Mouse (Mus musculus) myocyte (in vitro differentiated cells): ENCODE data around the gene Sfxn2. TPM values are rescaled to one million over a fixed set of nuclear protein-coding genes. Genes with fewer than 3 reads are reported as not detected.
A peak's percentile ranks its signal among the peaks of the same experiment; 100 is the strongest.

Experiments
- H3K27me3 ChIP-seq: one replicate; pipeline ENCODE4 v1.6.1; 2011; ENCODE audit not compliant: control insufficient read depth, insufficient read depth, insufficient read length
- H3K36me3 ChIP-seq: one replicate; pipeline ENCODE4 v1.6.1; 2011; ENCODE audit not compliant: control insufficient read depth, insufficient read depth
- H3K4me2 ChIP-seq: one replicate; pipeline ENCODE4 v1.6.1; 2011; ENCODE audit warnings: low read depth, control low read depth
- H3K4me3 ChIP-seq: one replicate; pipeline ENCODE4 v1.5.1; 2011; ENCODE audit warnings: mild to moderate bottlenecking, control low read depth, moderate library complexity
- H3K79me2 ChIP-seq: one replicate; pipeline ENCODE4 v1.6.1; 2011; ENCODE audit not compliant: control insufficient read depth, insufficient read depth
- H3ac ChIP-seq: one replicate; pipeline ENCODE4 v1.6.1; 2011; ENCODE audit not compliant: control insufficient read depth, insufficient read length
- CEBPB ChIP-seq: IDR thresholded peaks from 2 replicates; pipeline ENCODE4 v1.6.1; 2011; ENCODE audit warnings: mild to moderate bottlenecking, moderate library complexity; ENCODE audit not compliant: poor library complexity, insufficient read depth, severe bottlenecking
- E2F4 ChIP-seq: IDR thresholded peaks from one replicate; pipeline ENCODE4 v1.6.1; 2011; ENCODE audit warnings: mild to moderate bottlenecking, control low read depth, moderate library complexity; ENCODE audit not compliant: insufficient read depth
- MAX ChIP-seq: IDR thresholded peaks from one replicate; pipeline ENCODE4 v1.6.1; 2011; ENCODE audit warnings: low read depth, mild to moderate bottlenecking, control low read depth
- MYOD1 ChIP-seq, 3 experiments: IDR thresholded peaks; one replicate each; pipeline ENCODE4 v1.6.1; 2011; ENCODE audit warnings: control low read depth in 2 of 3, low read depth in 2 of 3, mild to moderate bottlenecking in 2 of 3, moderate library complexity in 1 of 3; ENCODE audit not compliant: insufficient read length in 2 of 3, control insufficient read depth in 1 of 3
- MYOG ChIP-seq, 3 experiments: IDR thresholded peaks; one replicate each; pipeline ENCODE4 v1.6.1; 2011; ENCODE audit warnings: control low read depth in 2 of 3, low read depth in 2 of 3, mild to moderate bottlenecking in 2 of 3; ENCODE audit not compliant: insufficient read length in 2 of 3, control insufficient read depth in 1 of 3, insufficient read depth in 1 of 3
- POLR2A ChIP-seq: IDR thresholded peaks from one replicate; pipeline ENCODE4 v1.6.1; 2011; ENCODE audit warnings: low read depth, mild to moderate bottlenecking, control low read depth, moderate library complexity; ENCODE audit not compliant: insufficient read length
- POLR2AphosphoS2 ChIP-seq: IDR thresholded peaks from one replicate; pipeline ENCODE4 v1.6.1; 2011; ENCODE audit warnings: low read depth, control low read depth; ENCODE audit not compliant: insufficient read length
- REST ChIP-seq: IDR thresholded peaks from one replicate; pipeline ENCODE4 v1.6.1; 2011; ENCODE audit warnings: mild to moderate bottlenecking, control low read depth, moderate library complexity; ENCODE audit not compliant: insufficient read depth, insufficient read length
- SRF ChIP-seq: IDR thresholded peaks from one replicate; pipeline ENCODE4 v1.6.1; 2011; ENCODE audit warnings: low read depth; ENCODE audit not compliant: control insufficient read depth, insufficient read length
- TCF12 ChIP-seq: IDR thresholded peaks from one replicate; pipeline ENCODE4 v1.6.1; 2011; ENCODE audit warnings: mild to moderate bottlenecking, control low read depth; ENCODE audit not compliant: poor library complexity, insufficient read depth, severe bottlenecking
- TCF3 ChIP-seq: IDR thresholded peaks from one replicate; pipeline ENCODE4 v1.6.1; 2011; ENCODE audit warnings: low read depth, control low read depth; ENCODE audit not compliant: insufficient read length
- USF1 ChIP-seq: IDR thresholded peaks from one replicate; pipeline ENCODE4 v1.6.1; 2011; ENCODE audit warnings: low read depth, mild to moderate bottlenecking, control low read depth, moderate library complexity
- polyA plus RNA-seq: library from polyadenylated mRNA; unstranded; fragments of >200 nt; fragmentation: generic; extraction: Trizol; gene quantifications from one replicate; pipeline ENCODE4 v1.2.1, GENCODE M21; 2012; ENCODE audit warnings: missing spikeins

Gene Sfxn2
- polyA plus RNA-seq, 1 experiment = 0.62 TPM

DNA sequence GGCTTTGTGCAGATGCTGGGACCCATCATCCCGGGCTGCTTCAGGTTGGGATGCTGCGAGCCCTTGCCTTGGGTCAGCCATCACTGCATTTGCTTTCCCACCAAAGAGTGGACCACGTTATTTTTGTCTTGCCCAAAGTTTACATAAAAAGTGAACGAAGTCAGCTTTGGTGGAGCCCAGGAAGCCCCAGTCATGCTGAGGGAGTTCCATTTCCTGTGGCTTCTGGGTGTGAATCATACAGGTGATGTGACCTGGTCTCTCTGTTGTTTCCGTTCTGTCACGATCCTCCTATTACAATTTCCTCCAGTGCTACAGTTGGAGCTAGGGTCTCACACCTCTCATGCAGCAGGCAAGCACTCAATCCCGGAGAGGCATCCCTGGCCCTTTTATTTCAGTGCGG, 44.2 kb downstream of the Sfxn2 start:
- no peak overlapping the region for H3K4me3 ChIP-seq
- H3K79me2 ChIP-seq = peaks cover 24% of the 10 kb centered on the region
- TF ChIP-seq E2F4 = no peak
- no peak for TF ChIP-seq CEBPB
- no peak for TF ChIP-seq REST
- no peak for TF ChIP-seq TCF12
- TF ChIP-seq SRF = no peak
- TF ChIP-seq POLR2A = no peak
- TF ChIP-seq TCF3 = no peak
- no peak for TF ChIP-seq POLR2AphosphoS2
- TF ChIP-seq MYOG (IDR thresholded peaks at IDR 0.05; ENCODE audit: control insufficient read depth in 1 of 3, insufficient read depth in 1 of 3, insufficient read length in 2 of 3, low read depth in 2 of 3) = no peak
- no peak for TF ChIP-seq USF1
- no peak for TF ChIP-seq MYOD1 (IDR thresholded peaks at IDR 0.05; ENCODE audit: control insufficient read depth in 1 of 3, insufficient read length in 2 of 3, low read depth in 2 of 3)
- no peak for TF ChIP-seq MAX
- H3K36me3 ChIP-seq = no peaks in the 10 kb centered on the region
- H3K4me2 ChIP-seq = no peak overlapping the region
- H3ac ChIP-seq = no peak overlapping the region
- H3K27me3 ChIP-seq = no peaks in the 10 kb centered on the region

DNA sequence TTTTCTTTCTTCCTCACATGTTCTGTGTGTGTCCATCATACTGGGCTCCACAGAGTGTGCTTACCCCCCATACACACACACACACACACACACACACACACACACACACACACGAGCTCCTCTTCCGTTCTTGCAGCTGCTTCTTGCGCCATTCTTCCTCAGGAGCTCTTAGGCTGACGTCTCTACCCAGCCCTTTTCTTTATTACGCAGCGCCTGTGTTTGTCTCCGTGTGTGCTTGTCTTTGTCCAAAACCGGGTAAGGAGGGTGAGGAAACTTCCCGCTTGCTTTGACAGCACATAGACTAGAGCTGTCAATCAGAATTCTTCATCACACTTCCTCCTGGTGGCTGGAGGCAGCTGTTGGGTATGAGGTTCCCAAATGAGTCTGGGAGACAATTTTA, 45.2 kb downstream of the Sfxn2 start:
- no peak overlapping the region for H3K4me2 ChIP-seq
- TF ChIP-seq TCF12 (no peak), POLR2A (no peak), MYOG (IDR thresholded peaks at IDR 0.05; ENCODE audit: control insufficient read depth in 1 of 3, insufficient read depth in 1 of 3, insufficient read length in 2 of 3, low read depth in 2 of 3) (no peak), CEBPB (no peak), MAX (no peak), POLR2AphosphoS2 (no peak), REST (no peak), E2F4 (no peak), TCF3 (no peak), USF1 (no peak)

DNA sequence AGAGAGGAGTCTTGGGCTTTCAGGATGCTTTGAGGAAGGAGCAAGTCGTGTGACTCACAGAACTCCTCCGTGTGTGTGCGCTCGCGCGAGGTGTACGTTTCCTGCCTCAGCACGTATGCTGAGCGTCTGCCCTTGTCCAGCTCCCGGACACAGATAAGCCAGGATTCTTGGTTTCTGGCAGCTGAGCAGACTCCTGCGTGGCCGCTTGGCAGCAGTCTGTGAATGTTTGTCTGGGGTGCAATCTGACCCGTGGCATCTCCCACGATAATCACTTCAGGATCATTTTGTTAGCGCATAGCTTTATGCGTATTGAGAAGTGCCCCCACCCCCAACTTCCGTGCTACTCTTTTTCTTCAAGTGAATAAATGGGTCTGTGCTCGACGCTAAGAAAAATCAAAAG, 45.8 kb downstream of the Sfxn2 start:
- no peaks in the 10 kb centered on the region for H3K36me3 ChIP-seq
- no peak overlapping the region for H3ac ChIP-seq
- TF ChIP-seq MYOG (IDR thresholded peaks at IDR 0.05; ENCODE audit: control insufficient read depth in 1 of 3, insufficient read depth in 1 of 3, insufficient read length in 2 of 3, low read depth in 2 of 3) (peak in 1 of 3 experiments; percentile 35), REST (no peak)
- H3K27me3 ChIP-seq = no peaks in the 10 kb centered on the region
- peaks cover 20% of the 10 kb centered on the region for H3K79me2 ChIP-seq
- peak overlapping the region; percentile 65 for H3K4me2 ChIP-seq
- H3K4me3 ChIP-seq = no peak overlapping the region

More for the DNA sequence above, 45.2 kb downstream of the Sfxn2 start:
- H3K79me2 ChIP-seq = peaks cover 20% of the 10 kb centered on the region
- no peak overlapping the region for H3K4me3 ChIP-seq
- no peaks in the 10 kb centered on the region for H3K36me3 ChIP-seq
- H3K27me3 ChIP-seq = no peaks in the 10 kb centered on the region
- no peak overlapping the region for H3ac ChIP-seq

DNA sequence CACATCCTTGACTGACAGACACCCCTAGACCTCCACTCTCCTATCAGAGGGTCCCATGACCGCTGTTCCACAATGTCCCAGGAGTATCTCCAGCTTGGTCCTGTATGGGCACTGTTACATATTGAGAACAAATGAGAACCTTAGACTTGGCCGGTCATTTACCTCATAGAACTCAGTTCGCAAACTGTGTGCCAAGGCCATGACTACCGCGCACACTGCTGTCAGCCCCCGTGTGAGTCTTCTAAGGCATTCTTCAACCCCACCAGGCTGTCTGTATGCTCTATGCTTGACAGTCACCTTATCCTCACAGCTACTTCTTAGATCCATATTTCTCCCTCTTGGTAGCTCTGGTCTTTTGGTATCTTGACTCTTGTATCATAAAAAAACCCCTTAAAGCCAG, 46.4 kb downstream of the Sfxn2 start:
- no peak for TF ChIP-seq E2F4
- TF ChIP-seq MAX = no peak
- TF ChIP-seq SRF = no peak
- no peak for TF ChIP-seq MYOD1 (IDR thresholded peaks at IDR 0.05; ENCODE audit: control insufficient read depth in 1 of 3, insufficient read length in 2 of 3, low read depth in 2 of 3)
- no peak for TF ChIP-seq REST
- TF ChIP-seq MYOG (IDR thresholded peaks at IDR 0.05; ENCODE audit: control insufficient read depth in 1 of 3, insufficient read depth in 1 of 3, insufficient read length in 2 of 3, low read depth in 2 of 3) = no peak
- no peak for TF ChIP-seq USF1
- peak overlapping the region; percentile 65 for H3K4me2 ChIP-seq
- H3K27me3 ChIP-seq = no peaks in the 10 kb centered on the region
- H3ac ChIP-seq = no peak overlapping the region
- peaks cover 21% of the 10 kb centered on the region for H3K79me2 ChIP-seq
- H3K36me3 ChIP-seq = no peaks in the 10 kb centered on the region
- no peak overlapping the region for H3K4me3 ChIP-seq

DNA sequence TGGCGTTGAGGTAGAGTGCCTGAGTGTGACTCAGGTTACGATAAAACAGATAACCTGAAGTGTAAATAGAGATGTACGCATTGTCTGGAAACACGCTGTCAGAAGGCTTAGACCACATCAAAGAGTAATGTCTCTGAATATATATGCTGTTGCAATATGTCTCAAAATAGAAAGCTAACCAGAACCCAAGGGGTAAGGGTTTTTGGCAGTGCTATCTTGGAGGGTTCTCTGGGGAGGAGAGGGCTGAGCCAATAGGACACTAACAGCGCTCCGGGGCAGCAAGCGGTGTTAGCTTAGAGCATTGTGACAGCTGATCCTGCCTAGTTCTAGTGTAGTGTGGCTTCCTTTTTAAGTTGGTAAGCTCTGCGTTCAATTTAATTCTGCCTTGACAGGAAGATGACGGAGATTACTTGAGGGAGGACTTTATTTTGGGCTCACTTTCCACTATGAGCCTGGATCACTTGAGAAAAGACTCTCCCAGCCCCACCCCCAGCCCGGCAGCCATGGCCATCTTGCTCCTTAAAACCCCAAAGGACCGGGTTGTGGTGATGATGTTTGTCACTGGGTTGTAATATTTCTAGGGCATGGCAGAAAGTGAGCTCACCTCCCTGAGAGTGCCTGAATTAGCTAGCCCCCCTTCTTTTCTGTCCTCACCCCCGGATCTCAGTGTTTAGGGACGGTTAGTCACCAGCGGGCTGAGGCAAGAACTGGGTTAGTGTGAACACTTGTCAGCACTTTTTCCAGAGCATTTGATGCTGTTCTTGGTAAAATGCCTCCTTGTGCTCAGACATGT, 47.0 kb downstream of the Sfxn2 start:
- Histone ChIP-seq H3K27me3 (no peaks in the 10 kb centered on the region), H3ac (no peak overlapping the region), H3K4me2 (peak overlapping the region; percentile 65), H3K36me3 (no peaks in the 10 kb centered on the region), H3K79me2 (peaks cover 27% of the 10 kb centered on the region), H3K4me3 (no peak overlapping the region)
- TF ChIP-seq TCF12 (no peak), POLR2A (no peak), MYOG (IDR thresholded peaks at IDR 0.05; ENCODE audit: control insufficient read depth in 1 of 3, insufficient read depth in 1 of 3, insufficient read length in 2 of 3, low read depth in 2 of 3) (peak in 2 of 3 experiments; percentile 22 to 48), MYOD1 (IDR thresholded peaks at IDR 0.05; ENCODE audit: control insufficient read depth in 1 of 3, insufficient read length in 2 of 3, low read depth in 2 of 3) (peak in 2 of 3 experiments; percentile 6 to 56), TCF3 (no peak), POLR2AphosphoS2 (no peak), SRF (no peak), REST (no peak), MAX (no peak), CEBPB (peak; percentile 62; the same call in 1 of the 2 replicates), E2F4 (no peak), USF1 (no peak)
